Mouse (Mus musculus): ENCODE measurements around the gene Btbd35f3.
"Not testable (repeated sequence)": the region's sequence is repeated elsewhere in the genome, so short reads cannot be mapped to it uniquely, and the experiment has no call there.

The Btbd35f3 gene

GRCm38 (mm10) chrX:4037374-4037773, at the start of gene Btbd35f3:
Gene Btbd35f3 (plus strand): TSS chrX:4037674.
- DNase-seq (ENCODE audit: low read depth), result not testable (repeated sequence)

All from c-Kit-positive CD71-positive TER-119-negative erythroid progenitor cells, embryonic 14.5 days (primary cell).